Mouse (Mus musculus): Measurements from ENCODE around the gene Lect2.

GRCm38 (mm10) chr13:56506871-56507496 lies 41.3 kb downstream of the Lect2 start:
- no peak for TF ChIP-seq CTCF (IDR thresholded peaks at IDR 0.05; ENCODE audit: low read depth)
- TF ChIP-seq EP300 (IDR thresholded peaks at IDR 0.05; ENCODE audit: low read depth) = no peak

Measured in heart, postnatal 0 days (tissue).